Mouse (Mus musculus) embryo, embryonic 11 days (tissue): ENCODE results near the gene 4930402H24Rik.

Experiments
- DNase-seq: peaks from one replicate; pipeline ENCODE4 v3.0.0-alpha.2; 2015

Gene 4930402H24Rik

GRCm38 (mm10) chr2:130728906-130729585, 177.2 kb downstream of the 4930402H24Rik start:
- DNase-seq = no peak

DNA sequence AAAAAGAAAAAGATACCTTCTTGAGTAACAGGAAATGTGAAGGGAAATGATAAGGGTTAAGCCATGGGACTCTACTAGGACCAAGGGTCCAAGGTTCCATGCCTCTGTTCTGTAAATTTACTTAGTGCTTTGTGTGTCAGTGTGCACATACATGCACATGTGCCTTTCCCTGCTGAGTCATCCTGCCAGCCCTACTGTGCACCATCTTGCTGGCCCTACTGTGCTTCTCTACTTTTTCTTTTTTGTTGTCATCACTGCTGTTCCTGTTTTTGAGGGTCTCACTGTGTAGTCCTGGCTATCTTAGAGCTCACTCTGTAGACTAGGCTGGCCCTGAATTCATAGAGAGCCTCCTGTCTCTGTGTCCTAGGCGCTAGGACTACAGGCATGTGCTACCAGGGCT, 178.5 kb downstream of the 4930402H24Rik start:
- DNase-seq = no peak

GRCm38 (mm10) chr2:130724369-130724768, 181.8 kb downstream of the 4930402H24Rik start:
- DNase-seq = no peak

DNA sequence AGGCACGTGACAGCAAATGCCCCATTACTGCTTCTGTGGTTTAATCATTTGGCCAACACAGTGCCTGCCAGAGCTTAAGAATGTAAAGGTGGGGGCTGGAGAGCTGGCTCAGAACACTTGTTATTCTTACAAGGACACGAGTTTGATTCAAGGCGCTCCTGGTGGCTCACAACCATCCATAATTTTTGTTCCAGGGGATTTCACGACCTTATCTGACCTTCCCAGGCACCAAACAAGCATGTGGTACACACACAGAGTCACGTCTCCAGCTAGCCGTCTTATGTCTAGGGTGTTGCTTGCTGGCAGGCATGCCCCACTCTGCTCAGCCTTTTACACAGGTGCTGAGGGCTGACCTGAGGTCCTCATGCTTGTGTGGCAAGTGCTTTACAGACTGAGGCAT, 188.3 kb downstream of the 4930402H24Rik start:
- DNase-seq = no peak

- DNase-seq = no peak
These were observed 199.1 kb downstream of the 4930402H24Rik start for GRCm38 (mm10) chr2:130707057-130707456.

GRCm38 (mm10) chr2:130706602-130707001, 199.6 kb downstream of the 4930402H24Rik start:
- DNase-seq = no peak

GRCm38 (mm10) chr2:130705178-130705577, 201.0 kb downstream of the 4930402H24Rik start:
- DNase-seq = no peak

DNA sequence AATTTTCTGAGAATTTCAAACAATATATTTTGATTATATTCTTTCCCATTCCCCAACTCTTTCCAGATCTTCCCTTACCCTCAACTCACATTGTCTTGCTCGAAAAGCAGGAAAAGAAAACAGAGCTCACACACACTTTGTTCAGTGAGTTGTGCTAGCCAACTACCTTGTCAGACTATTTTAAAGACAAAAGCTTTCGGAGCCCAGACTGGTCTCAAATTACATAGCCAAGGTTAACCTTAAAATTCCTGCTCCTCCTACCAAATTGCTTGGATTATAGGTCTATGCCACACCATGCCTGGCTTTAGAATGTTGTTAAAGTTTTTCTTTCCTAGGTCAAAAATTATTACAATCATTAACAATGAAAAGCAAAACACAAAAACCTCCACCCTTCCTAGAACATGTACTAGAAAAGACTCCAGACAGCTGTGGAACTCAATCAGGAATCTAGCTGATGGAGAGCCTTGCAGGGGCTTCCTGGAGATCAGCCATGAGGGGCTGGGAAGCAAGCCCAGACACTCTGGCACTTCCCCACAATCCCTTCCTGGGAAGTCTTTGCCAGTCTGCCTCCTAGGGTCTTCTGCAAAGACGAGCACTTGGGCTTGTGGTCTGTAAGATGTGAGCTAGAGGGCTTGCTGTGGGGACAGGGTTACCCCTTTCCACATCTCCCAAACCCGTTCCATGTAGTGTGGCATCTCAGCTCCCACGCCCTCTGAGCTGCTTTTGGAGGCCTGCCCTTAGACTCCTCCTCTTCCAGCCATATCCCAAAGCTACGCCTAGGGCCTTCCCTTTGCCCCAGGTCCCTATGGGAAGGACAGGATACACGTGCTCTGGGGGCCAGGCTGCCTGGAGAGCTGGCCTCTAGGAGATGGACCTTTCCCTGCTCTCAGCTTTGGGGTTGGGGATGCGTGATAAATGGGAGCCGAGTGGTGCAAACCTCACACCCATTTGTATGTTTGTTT, 201.9 kb downstream of the 4930402H24Rik start:
- no peak for DNase-seq

DNA sequence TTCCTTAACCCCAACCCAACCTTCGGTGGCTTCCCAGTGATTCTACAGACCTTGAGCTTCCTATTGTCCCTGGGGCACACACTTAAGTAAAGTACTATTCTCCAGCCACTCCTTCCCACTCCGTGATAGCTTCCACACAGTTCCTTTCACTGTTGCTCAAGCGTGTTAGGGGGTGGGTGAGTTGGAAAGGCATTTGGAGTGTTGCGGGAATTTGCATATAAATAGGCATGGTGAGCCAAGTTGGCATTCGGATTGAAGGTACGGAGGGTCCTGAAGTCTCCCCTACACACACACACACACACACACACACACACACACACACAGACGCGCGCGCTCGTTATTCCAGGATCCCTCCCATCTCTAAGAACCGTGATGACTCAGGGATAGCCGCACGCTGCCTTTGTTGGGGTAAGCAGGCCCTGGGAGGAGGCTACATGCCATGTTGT, 208.4 kb downstream of the 4930402H24Rik start:
- peak; percentile 43 for DNase-seq

DNA sequence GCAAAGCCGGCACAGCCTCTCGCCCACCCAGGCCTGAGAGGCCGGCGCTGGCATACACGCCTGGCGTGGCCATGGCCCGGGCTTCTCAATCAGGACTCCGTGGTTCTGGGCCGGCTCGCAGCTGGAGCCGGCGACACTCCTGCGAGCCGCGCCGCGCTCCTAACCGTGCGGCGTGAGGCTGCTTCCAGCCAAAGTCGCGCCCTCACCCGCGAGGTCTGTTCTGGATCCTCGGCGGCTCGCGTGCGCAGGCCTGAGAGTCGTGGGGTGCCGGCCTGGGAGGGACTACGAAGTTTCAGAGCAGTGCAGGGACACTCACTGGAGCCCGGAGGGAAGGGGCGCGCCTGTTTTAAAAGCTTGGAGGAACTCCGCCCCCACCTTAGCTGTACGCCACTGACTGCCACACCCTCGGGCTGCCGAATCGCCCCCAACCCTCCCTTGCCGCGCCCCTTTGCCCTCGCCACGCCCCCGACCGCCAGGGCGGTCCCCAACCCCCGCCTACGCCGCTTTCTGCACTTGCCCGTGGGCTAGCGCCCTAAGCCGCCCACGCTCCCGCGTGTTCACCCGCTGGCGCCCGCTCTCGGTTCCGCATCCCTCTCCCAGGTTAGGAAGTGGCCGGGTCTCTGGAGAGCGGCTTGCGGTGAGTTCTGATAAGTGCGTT, 208.9 kb downstream of the 4930402H24Rik start, which contains the start of gene Slc4a11:
Gene Slc4a11 (minus strand): TSS at position 367 of the 658 bp plus-strand sequence.
- peak; percentile 74 for DNase-seq

DNA sequence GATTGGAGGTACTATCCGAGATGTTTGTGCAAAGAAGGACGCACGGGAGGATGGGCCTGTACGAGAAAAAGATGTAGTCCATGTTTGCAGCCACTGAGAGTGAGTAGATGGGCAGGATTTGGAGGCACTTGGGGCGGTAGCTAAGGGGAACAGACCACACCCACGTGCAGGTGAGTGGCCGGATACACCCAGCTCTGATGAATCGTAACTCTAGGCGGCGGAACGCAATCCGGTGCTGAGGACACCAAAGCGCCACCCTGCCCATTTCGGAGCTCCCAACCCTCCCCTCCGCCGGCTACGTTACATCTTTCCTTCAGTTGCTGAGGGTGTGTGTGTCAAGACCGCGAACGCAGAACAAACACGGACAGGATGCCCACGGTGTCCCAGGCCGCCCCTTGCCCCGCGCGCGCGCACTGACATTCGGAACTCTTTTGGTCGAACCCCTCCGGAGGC, 209.5 kb downstream of the 4930402H24Rik start:
- no peak for DNase-seq

GRCm38 (mm10) chr2:130693563-130693962, 212.6 kb downstream of the 4930402H24Rik start:
- no peak for DNase-seq

- no peak for DNase-seq
These were observed 217.2 kb downstream of the 4930402H24Rik start for GRCm38 (mm10) chr2:130689011-130689410.

- DNase-seq = no peak
These were observed 220.8 kb downstream of the 4930402H24Rik start for GRCm38 (mm10) chr2:130685426-130685825.

DNA sequence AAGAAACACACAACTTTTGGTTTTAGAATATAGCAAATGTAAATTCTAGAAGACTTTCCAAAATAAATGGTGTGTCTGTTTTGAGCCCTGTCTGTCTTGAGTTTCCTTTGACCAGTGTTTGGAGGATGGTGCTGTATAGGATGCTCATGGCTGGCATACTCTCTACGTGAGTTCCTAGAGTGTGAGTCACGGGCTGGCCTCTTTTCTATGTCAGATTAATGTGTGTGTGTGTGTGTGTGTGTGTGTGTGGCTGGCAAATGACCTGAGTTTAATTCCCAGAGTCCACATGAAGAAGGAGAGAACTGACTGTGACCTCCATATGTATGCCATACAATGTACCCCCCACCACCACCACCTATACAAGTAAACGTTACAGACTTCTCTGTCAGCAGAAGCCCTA, 224.7 kb downstream of the 4930402H24Rik start:
- DNase-seq = no peak

- DNase-seq = no peak
These were observed 226.3 kb downstream of the 4930402H24Rik start for GRCm38 (mm10) chr2:130679899-130680298.

GRCm38 (mm10) chr2:130679154-130679553, 227.1 kb downstream of the 4930402H24Rik start:
- DNase-seq = no peak

DNA sequence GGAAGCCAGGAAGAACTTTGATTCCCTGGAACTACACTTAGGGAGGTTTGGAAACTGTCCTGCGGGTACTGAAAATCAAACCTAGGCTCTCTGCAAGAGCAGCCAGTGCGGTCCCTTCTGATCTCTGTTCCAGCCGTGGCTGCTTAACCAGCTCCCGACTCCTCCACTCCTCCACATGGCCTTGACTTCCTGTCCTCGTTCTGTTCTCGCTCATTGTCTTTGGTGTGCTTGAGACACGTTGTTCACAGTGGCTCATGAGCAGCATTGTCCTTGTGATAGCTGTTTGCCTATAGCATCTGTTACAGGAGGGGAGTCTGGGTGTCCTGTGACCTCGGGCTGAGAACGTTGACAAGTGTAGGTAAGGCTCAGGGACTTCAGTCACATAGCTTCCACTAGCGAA, 229.0 kb downstream of the 4930402H24Rik start:
- no peak for DNase-seq

DNA sequence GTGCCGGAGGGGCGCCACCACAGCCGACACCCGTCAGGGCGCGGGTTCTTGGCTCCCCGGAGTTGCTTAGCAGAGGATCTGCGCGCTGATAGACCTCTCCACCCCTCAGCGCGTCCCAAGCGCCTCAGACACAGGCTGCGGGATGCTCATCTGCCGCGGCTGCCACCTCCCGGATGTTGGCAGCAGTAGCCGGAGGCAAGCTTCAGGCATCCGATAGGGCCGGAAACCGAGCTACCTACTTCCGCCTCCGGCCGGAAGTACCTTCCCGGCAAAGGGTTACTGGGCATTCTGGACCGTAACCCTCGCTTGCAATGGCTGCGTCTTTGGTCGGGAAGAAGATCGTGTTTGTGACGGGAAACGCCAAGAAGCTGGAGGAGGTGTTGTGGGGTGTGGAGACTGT, 238.6 kb downstream of the 4930402H24Rik start, which contains the start of gene Itpa:
Gene Itpa (plus strand): TSS at position 52 of the 400 bp plus-strand sequence.
- peak; percentile 96 for DNase-seq

DNA sequence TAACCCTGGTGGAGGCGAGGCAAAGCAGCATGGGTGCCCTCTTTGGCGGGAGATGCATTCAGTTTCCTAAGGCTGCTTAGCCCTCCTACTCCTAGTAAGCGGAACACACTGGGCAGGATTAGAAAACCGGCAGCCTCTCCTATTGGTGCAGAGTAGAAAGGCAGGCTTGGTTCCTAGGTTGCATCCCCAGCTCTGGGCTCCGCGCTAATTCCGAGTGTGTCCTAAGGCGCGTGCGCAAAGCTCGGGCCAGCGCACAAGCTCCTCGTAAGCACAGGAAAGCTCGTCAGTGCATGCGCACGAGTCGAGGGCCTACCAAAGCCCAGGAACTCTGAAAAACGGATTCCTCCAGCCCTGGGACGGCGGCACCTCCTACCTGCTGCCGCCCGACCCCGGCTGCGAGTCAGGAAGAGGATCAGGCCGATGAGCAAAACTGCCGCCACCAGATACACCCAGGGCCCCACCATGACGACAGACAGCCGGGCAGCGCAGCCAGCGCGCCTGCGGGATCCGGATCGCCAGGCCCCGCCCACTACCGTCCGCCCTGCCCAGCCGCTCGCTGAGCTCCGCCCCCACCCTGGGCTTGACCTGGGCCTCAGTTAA, 242.0 kb downstream of the 4930402H24Rik start, which contains the start of gene Ddrgk1:
Gene Ddrgk1 (minus strand): TSS at position 558 of the 600 bp plus-strand sequence.
- peak; percentile 97 for DNase-seq

DNA sequence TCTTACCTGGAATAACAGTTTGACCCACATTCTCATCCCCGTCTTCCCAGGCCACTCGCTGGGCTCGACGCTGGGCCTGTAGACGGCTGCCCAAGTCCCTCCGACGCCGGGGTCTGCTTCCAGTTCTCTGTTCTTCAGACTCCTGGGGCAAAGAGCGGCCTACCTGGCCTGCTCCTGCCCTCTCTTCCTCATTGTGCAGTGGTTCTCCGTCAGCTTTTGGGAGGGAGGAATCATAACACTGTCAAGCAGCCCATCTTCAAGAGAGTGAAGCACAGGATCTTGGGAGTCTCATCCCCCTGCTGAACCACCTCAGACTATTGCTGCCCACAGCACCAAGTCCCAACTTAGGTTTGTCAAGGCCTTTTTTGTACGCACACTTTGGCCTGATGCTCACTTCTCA, 242.9 kb downstream of the 4930402H24Rik start:
- no peak for DNase-seq

- no peak for DNase-seq
These were observed 247.7 kb downstream of the 4930402H24Rik start for GRCm38 (mm10) chr2:130658530-130658929.
